Mouse (Mus musculus) MEL (cell line): ENCODE measurements around the gene Zfp113.

Source experiments
- ETS1 ChIP-seq: IDR thresholded peaks from 2 replicates; pipeline ENCODE4 v1.6.1; 2012; ENCODE audit warnings: low read depth, mild to moderate bottlenecking, inconsistent platforms, low read length, improper control_type of control experiment, moderate library complexity
- POLR2AphosphoS5 ChIP-seq: IDR thresholded peaks from 2 replicates; pipeline ENCODE4 v1.6.1; 2012; ENCODE audit warnings: low read depth, borderline replicate concordance, mild to moderate bottlenecking, inconsistent platforms, low read length, moderate library complexity, mixed read lengths
- ZC3H11A ChIP-seq: IDR thresholded peaks from 2 replicates; pipeline ENCODE4 v1.6.1; 2012; ENCODE audit warnings: low read depth, mild to moderate bottlenecking, inconsistent platforms, low read length, improper control_type of control experiment

DNA sequence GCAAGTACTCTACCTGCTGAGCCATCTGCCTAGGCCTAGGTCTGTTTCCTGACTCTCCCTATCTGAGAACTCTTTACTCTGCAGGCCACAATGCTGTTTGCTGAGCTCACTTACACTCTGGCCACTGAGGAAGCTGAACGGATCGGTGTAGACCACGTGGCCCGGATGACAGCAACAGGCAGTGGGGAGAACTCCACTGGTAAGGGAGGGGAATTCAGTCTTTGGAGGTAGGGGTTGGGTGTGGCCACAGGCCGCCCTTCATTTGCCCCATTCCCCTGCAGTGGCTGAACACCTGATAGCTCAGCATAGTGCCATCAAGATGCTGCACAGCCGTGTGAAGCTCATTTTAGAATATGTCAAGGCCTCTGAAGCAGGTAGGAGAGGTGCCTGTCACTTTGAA lies 7.5 kb upstream of the Zfp113 start:
- no peak for TF ChIP-seq POLR2AphosphoS5
- no peak for TF ChIP-seq ETS1
- TF ChIP-seq ZC3H11A, result no peak
